In the genomic region with DNA sequence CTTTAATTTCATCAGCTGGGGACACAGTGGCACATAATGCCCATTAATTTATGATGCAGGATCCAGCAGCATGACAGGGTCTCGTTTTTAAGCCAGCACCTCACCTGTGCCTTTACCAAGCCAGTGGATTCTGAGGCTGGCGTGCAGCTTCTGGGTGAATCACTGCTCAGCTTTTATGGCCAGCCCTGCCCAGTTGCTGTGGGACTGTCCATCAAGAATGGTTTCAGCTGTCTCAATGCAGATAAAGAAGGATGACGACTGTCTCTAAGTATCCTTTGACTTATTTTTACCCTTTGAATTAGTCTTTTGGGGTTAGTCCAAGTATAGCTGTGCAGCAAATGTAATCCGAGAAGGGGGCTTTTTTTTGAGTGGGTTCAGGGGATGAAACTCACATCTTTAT, we compare ENCODE assay signal across 23 mouse cellular contexts.
DNase-seq lines count a peak whose midpoint lies in the region; ATAC-seq and TF ChIP-seq lines count a peak whose summit lies in the region.
"Had no signal": no experiment of that assay in that cellular context is flagged by ENCODE, and none has a peak within 500 bp of the region (broad histone marks: within the 10 kb centered on the region; RNA-seq: fewer than 3 reads in every experiment).

No protein-coding gene starts in this region.

- no peaks in the 10 kb centered on the region for H3K79me2 ChIP-seq in C2C12 (ENCODE audit: control insufficient read depth, insufficient read depth)
- H3K79me2 ChIP-seq in myocyte (ENCODE audit: control insufficient read depth, insufficient read depth) = no peaks in the 10 kb centered on the region

- no peaks in the 10 kb centered on the region for H3K79me3 ChIP-seq in C2C12 (ENCODE audit: low read depth)

- H3ac ChIP-seq in C2C12 (ENCODE audit: control insufficient read depth, insufficient read length, low read depth) (no peak overlapping the region), myocyte (ENCODE audit: control insufficient read depth, insufficient read length) (no peak overlapping the region)

- no peak overlapping the region for H3K4me2 ChIP-seq in embryonic facial prominence, embryonic 14.5 days (ENCODE audit: low read depth, low read length)
- peak overlapping the region; percentile 48 for H3K4me2 ChIP-seq in myocyte (ENCODE audit: low read depth)
- no peak overlapping the region for H3K4me2 ChIP-seq in forebrain, embryonic 16.5 days (ENCODE audit: low read length)

- TF ChIP-seq POLR2A in myocyte (IDR thresholded peaks at IDR 0.05; ENCODE audit: insufficient read length, low read depth) = no peak

- no peaks in the 10 kb centered on the region for H3K36me3 ChIP-seq in embryonic facial prominence, embryonic 14.5 days (ENCODE audit: control insufficient read depth, insufficient read depth, low read length)
- no peaks in the 10 kb centered on the region for H3K36me3 ChIP-seq in embryonic facial prominence, embryonic 10.5 days (replicated peaks)
- H3K36me3 ChIP-seq in C2C12 (ENCODE audit: control insufficient read depth, insufficient read depth) (no peaks in the 10 kb centered on the region), myocyte (ENCODE audit: control insufficient read depth, insufficient read depth) (no peaks in the 10 kb centered on the region)
- H3K36me3 ChIP-seq in forebrain, embryonic 16.5 days (ENCODE audit: control insufficient read depth, insufficient read depth) = no peaks in the 10 kb centered on the region
- H3K36me3 ChIP-seq: G1E had no signal

- 67% methylated on average over 4 of the region's 4 CpGs for WGBS in embryonic facial prominence, embryonic 14.5 days
- 81% methylated on average over 4 of the region's 4 CpGs for WGBS in embryonic facial prominence, embryonic 10.5 days
- WGBS in forebrain, embryonic 16.5 days = 74% methylated on average over 4 of the region's 4 CpGs

- no peaks in the 10 kb centered on the region for H3K4me1 ChIP-seq in embryonic facial prominence, embryonic 14.5 days (ENCODE audit: control insufficient read depth, insufficient read depth, low read length)
- H3K4me1 ChIP-seq in embryonic facial prominence, embryonic 10.5 days = no peaks in the 10 kb centered on the region
- H3K4me1 ChIP-seq in forebrain, embryonic 16.5 days (replicated peaks; ENCODE audit: control insufficient read depth, insufficient read depth, low read length) = no peaks in the 10 kb centered on the region

- peak; percentile 12 for DNase-seq in embryonic facial prominence, embryonic 14.5 days (ENCODE audit: low spot score)
- no peak for DNase-seq in embryonic facial prominence, embryonic 10.5 days (ENCODE audit: low spot score)
- DNase-seq in heart, adult 11 months = peak; percentile 43
- no peak for DNase-seq in heart, postnatal 25 days (ENCODE audit: low spot score)
- no peak for DNase-seq in kidney, postnatal 25 days
- DNase-seq: adrenal gland, adult 2 months; adrenal gland, adult 8-10 months; adrenal gland, postnatal 10 days; adrenal gland, postnatal 14 days; adrenal gland, postnatal 25 days; adrenal gland, postnatal 36 days; B cell, adult 2 months; cerebellum, adult 11 months; cerebellum, adult 11-12 months; cerebellum, adult 18-20 months had no signal

- no peak for TF ChIP-seq CTCF in C2C12 (IDR thresholded peaks at IDR 0.05; ENCODE audit: control insufficient read depth, insufficient read depth, insufficient read length)

- peaks cover 3% of the 10 kb centered on the region; the same call in 1 of the 2 replicates for H3K27me3 ChIP-seq in embryonic facial prominence, embryonic 14.5 days (replicated peaks; ENCODE audit: control insufficient read depth, insufficient read depth, low read length)
- H3K27me3 ChIP-seq in embryonic facial prominence, embryonic 10.5 days (replicated peaks; ENCODE audit: low read depth, poor library complexity, severe bottlenecking) = peaks cover 33% of the 10 kb centered on the region
- H3K27me3 ChIP-seq in C2C12 (ENCODE audit: control insufficient read depth, insufficient read depth, insufficient read length) (no peaks in the 10 kb centered on the region), myocyte (ENCODE audit: control insufficient read depth, insufficient read depth, insufficient read length) (no peaks in the 10 kb centered on the region)
- H3K27me3 ChIP-seq in forebrain, embryonic 16.5 days (replicated peaks; ENCODE audit: control insufficient read depth, insufficient read depth, low read length) = no peaks in the 10 kb centered on the region
- H3K27me3 ChIP-seq: CH12.LX, Patski had no signal

- intact Hi-C loops in heart, postnatal 25 days (cut with DNase I) = no loop called here

- no peaks in the 10 kb centered on the region for H3K9me3 ChIP-seq in embryonic facial prominence, embryonic 14.5 days (ENCODE audit: control insufficient read depth, low read length)
- no peaks in the 10 kb centered on the region for H3K9me3 ChIP-seq in embryonic facial prominence, embryonic 10.5 days
- H3K9me3 ChIP-seq in forebrain, embryonic 16.5 days (ENCODE audit: control insufficient read depth, low read length) = no peaks in the 10 kb centered on the region
- H3K9me3 ChIP-seq: G1E had no signal

- H3K27ac ChIP-seq in embryonic facial prominence, embryonic 14.5 days (replicated peaks; ENCODE audit: low read depth, low read length) = no peak overlapping the region
- H3K27ac ChIP-seq in embryonic facial prominence, embryonic 10.5 days (replicated peaks) = no peak overlapping the region
- no peak overlapping the region for H3K27ac ChIP-seq in forebrain, embryonic 16.5 days (ENCODE audit: low read length)

- peak; percentile 15; the same call in 1 of the 2 replicates for ATAC-seq in embryonic facial prominence, embryonic 14.5 days (ENCODE audit: low read depth)
- no peak for ATAC-seq in forebrain, embryonic 16.5 days
- ATAC-seq: activated CD4-positive, CD25-positive, alpha-beta regulatory T cell, adult 4 months; CD4-positive, CD25-positive, alpha-beta regulatory T cell, adult 4 months; Patski had no signal

- H3K9ac ChIP-seq in embryonic facial prominence, embryonic 14.5 days (ENCODE audit: low read depth, low read length) = no peak overlapping the region
- no peak overlapping the region for H3K9ac ChIP-seq in forebrain, embryonic 16.5 days (replicated peaks; ENCODE audit: low read depth, low read length)

- no peak overlapping the region for H3K4me3 ChIP-seq in embryonic facial prominence, embryonic 14.5 days (ENCODE audit: low read depth, low read length)
- no peak overlapping the region for H3K4me3 ChIP-seq in embryonic facial prominence, embryonic 10.5 days
- H3K4me3 ChIP-seq in C2C12 (ENCODE audit: insufficient read depth, poor library complexity, severe bottlenecking) = no peak overlapping the region
- H3K4me3 ChIP-seq in myocyte = no peak overlapping the region
- H3K4me3 ChIP-seq in forebrain, embryonic 16.5 days (replicated peaks; ENCODE audit: low read length) = no peak overlapping the region

TF ChIP-seq in C2C12, 6 proteins besides CTCF, POLR2A, EP300 and RAD21:
- TF ChIP-seq MYOD1 (IDR thresholded peaks at IDR 0.05; ENCODE audit: control insufficient read depth, insufficient read length, low read depth) (peak; percentile 93), FOSL1 (IDR thresholded peaks at IDR 0.05; ENCODE audit: insufficient read depth, low read length, poor library complexity, severe bottlenecking) (peak; percentile 4), USF1 (IDR thresholded peaks at IDR 0.05; ENCODE audit: low read depth) (no peak)

TF ChIP-seq in myocyte, 11 proteins besides CTCF, POLR2A, EP300 and RAD21:
- peak; percentile 29 for TF ChIP-seq TCF3 (IDR thresholded peaks at IDR 0.05; ENCODE audit: insufficient read length, low read depth)
- TF ChIP-seq TCF12 (IDR thresholded peaks at IDR 0.05; ENCODE audit: insufficient read depth, poor library complexity, severe bottlenecking) = peak; percentile 66
- no peak for TF ChIP-seq E2F4 (IDR thresholded peaks at IDR 0.05; ENCODE audit: insufficient read depth)
- TF ChIP-seq MYOD1 (IDR thresholded peaks at IDR 0.05; ENCODE audit: control insufficient read depth in 1 of 3, insufficient read length in 2 of 3, low read depth in 2 of 3) = peak; percentile 86 to 92 (median 89)
- TF ChIP-seq MYOG (IDR thresholded peaks at IDR 0.05; ENCODE audit: control insufficient read depth in 1 of 3, insufficient read depth in 1 of 3, insufficient read length in 2 of 3, low read depth in 2 of 3) = peak; percentile 23 to 91 (median 53)

Comparison
In these comparisons a context has a peak if more than half of its experiments do, and no peak if none do; other contexts are left out.
1. DNase-seq: peak in embryonic facial prominence, embryonic 14.5 days (single experiment) and heart, adult 11 months (single experiment); none in embryonic facial prominence, embryonic 10.5 days (single experiment), heart, postnatal 25 days (single experiment) and kidney, postnatal 25 days (0 of 2).